Mouse (Mus musculus) intestine, embryonic 16.5 days (tissue): ENCODE measurements around the gene Etv6. TPM values are rescaled to one million over a fixed set of nuclear protein-coding genes. Genes with fewer than 3 reads are reported as not detected.

Source experiments
- ATAC-seq: fragments of 200-750 bp; cut with Nextera tagmentation; 2 replicates; pipeline ENCODE4 v1.8.0; 2017; ENCODE audit warnings: moderate TSS enrichment, moderate library complexity
- H3K27ac ChIP-seq: fragments of 300-500 bp; sonication (generic); 2 replicates; pipeline ENCODE4 v1.5.1; 2014; ENCODE audit warnings: mild to moderate bottlenecking, low read length
- H3K27me3 ChIP-seq: fragments of 300-500 bp; sonication (generic); replicated peaks from 2 replicates; pipeline ENCODE4 v1.6.1; 2014; ENCODE audit warnings: low read length, control low read depth, mixed read lengths; ENCODE audit not compliant: control insufficient read depth, insufficient read depth
- H3K36me3 ChIP-seq: fragments of 300-500 bp; sonication (generic); 2 replicates; pipeline ENCODE4 v1.6.1; 2014; ENCODE audit warnings: low read length, control low read depth; ENCODE audit not compliant: control insufficient read depth, insufficient read depth
- H3K4me1 ChIP-seq: fragments of 300-500 bp; sonication (generic); 2 replicates; pipeline ENCODE4 v1.6.1; 2014; ENCODE audit warnings: low read length, control low read depth, mixed read lengths; ENCODE audit not compliant: control insufficient read depth, insufficient read depth
- H3K4me2 ChIP-seq: fragments of 300-500 bp; sonication (generic); 2 replicates; pipeline ENCODE4 v1.6.1; 2014; ENCODE audit warnings: low read depth, low read length, control low read depth
- H3K4me3 ChIP-seq: fragments of 300-500 bp; sonication (generic); 2 replicates; pipeline ENCODE4 v1.5.1; 2014; ENCODE audit warnings: mild to moderate bottlenecking, low read length
- H3K9ac ChIP-seq: fragments of 300-500 bp; sonication (generic); 2 replicates; pipeline ENCODE4 v1.6.1; 2014; ENCODE audit warnings: low read depth, low read length
- H3K9me3 ChIP-seq: fragments of 300-500 bp; sonication (generic); 2 replicates; pipeline ENCODE4 v1.6.1; 2016; ENCODE audit warnings: low read length, control low read depth; ENCODE audit not compliant: control insufficient read depth
- WGBS: fragments of 180-500 bp; shearing (Covaris S2); extraction: QIAGEN DNeasy Blood & Tissue Kit; methylation state at CpG from one replicate; pipeline ENCODE4 v1.1.7; 2014; 5-methylcytosine and 5-hydroxymethylcytosine counted together
- polyA plus RNA-seq: library from polyadenylated mRNA; unstranded; fragments of >200 nt; fragmentation: Nextera tagmentation; extraction: Ambion mirVana; gene quantifications from 2 replicates; pipeline ENCODE4 v1.2.1, GENCODE M21; 2015

The Etv6 gene
- polyA plus RNA-seq, 1 experiment from 2014 or later: 10.4 TPM

DNA sequence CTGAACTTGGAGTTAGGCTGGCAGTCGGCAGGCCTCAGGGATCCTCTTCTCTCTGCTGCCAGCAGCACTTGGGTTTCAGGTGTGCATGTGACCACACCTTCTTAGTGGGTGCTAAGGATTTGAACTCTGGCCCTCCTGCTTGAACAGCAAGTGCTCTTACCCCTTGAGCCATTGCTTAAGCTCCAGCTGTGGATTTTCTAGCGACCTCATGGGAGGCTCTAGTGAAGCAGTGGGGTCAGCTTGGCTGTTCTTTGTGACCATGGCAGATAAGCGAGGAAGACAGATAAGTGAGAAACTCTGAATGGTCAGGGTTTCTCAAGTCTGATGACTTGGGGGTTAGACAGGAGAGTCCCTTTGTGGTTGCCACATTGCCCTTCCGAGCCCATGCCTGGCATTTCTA lies 55.4 kb downstream of the Etv6 start:
- WGBS: 82% methylated on average over 4 of the region's 4 CpGs
- H3K27ac ChIP-seq: peak overlapping the region; percentile 28; the same call in 1 of the 2 replicates
- ATAC-seq: no peak; the same call in 1 of the 2 replicates

DNA sequence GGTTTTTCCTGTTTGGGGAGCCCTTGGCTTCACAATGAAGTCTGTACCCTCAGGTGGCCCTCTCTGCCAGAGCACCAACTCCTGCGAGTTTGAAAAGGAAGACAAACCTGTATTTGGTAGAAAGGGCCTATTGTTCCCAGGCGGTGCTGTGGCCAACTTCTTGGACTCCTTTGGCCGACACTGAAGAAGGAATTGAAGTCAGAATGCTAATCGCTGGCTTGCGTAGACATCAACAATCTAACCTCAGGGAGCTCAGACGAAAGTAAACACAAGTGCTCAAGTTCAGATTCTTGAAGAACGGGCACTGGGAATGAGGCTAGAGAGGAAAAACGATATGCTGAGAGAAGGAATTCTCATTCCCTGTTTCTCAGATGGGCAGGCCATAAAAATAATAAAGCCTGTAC lies 55.9 kb downstream of the Etv6 start:
- Histone ChIP-seq H3K27ac (peak overlapping the region; percentile 28; the same call in 1 of the 2 replicates), H3K4me2 (no peak overlapping the region), H3K4me3 (no peak overlapping the region), H3K9ac (no peak overlapping the region), H3K36me3 (peaks cover 7% of the 10 kb centered on the region; the same call in 1 of the 2 replicates), H3K4me1 (peaks cover 23% of the 10 kb centered on the region), H3K27me3 (no peaks in the 10 kb centered on the region), H3K9me3 (no peaks in the 10 kb centered on the region)
- 48% methylated on average over 8 of the region's 8 CpGs for WGBS
- ATAC-seq: no peak

More for the DNA sequence above, 55.4 kb downstream of the Etv6 start:
- H3K36me3 ChIP-seq: peaks cover 7% of the 10 kb centered on the region; the same call in 1 of the 2 replicates
- H3K9me3 ChIP-seq: no peaks in the 10 kb centered on the region
- peaks cover 23% of the 10 kb centered on the region for H3K4me1 ChIP-seq
- no peak overlapping the region for H3K4me3 ChIP-seq
- H3K27me3 ChIP-seq: no peaks in the 10 kb centered on the region
- no peak overlapping the region for H3K9ac ChIP-seq
- H3K4me2 ChIP-seq: no peak overlapping the region

DNA sequence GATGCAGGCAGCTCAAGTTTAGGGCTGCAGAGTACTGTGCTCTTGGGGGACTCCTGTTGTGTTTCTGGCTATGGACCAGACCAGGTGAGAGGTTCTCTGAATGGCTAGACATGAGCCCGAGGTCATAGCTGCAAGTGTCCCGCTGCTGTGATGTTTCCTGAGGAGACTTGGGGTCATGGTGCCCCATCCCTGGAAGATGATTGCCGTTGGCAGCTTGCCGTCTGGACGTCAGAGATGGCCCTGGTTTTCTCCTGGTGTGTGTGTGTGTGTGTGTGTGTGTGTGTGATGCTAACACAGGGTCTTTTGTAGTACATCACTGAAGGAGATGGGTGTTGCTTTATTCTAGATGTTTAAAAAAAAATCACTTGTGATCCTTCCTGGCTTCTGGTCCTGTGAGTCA lies 58.6 kb downstream of the Etv6 start:
- H3K4me1 ChIP-seq: peaks cover 23% of the 10 kb centered on the region
- H3K4me2 ChIP-seq: no peak overlapping the region
- no peak overlapping the region for H3K4me3 ChIP-seq
- no peak overlapping the region for H3K27ac ChIP-seq
- no peak for ATAC-seq
- H3K9me3 ChIP-seq: no peaks in the 10 kb centered on the region
- WGBS: 89% methylated on average over 5 of the region's 5 CpGs
- H3K9ac ChIP-seq: no peak overlapping the region
- H3K27me3 ChIP-seq: no peaks in the 10 kb centered on the region
- peaks cover 7% of the 10 kb centered on the region; the same call in 1 of the 2 replicates for H3K36me3 ChIP-seq

DNA sequence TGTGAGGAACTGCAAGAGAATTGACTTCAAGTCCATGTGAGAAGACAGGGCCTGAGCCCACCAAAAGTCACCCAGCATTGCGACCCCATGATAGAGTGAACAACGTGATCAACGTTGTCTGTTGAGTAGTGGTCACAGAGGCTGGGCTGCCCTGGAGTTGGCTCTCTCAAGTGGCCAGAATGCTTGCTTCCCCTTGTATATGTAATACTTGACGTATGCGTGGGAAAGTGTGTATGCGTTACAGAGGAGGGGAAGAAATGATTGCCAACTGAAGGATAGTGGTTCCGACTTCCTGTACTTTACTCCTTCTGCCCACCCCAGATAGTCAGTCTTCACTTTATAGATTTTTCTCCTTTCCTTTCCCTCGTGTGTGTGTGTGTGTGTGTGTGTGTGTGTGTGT lies 59.1 kb downstream of the Etv6 start:
- no peak overlapping the region for H3K4me3 ChIP-seq
- no peak for ATAC-seq
- H3K9ac ChIP-seq: no peak overlapping the region
- no peak overlapping the region for H3K4me2 ChIP-seq
- 90% methylated on average over 8 of the region's 8 CpGs for WGBS
- no peaks in the 10 kb centered on the region for H3K27me3 ChIP-seq
- no peaks in the 10 kb centered on the region for H3K9me3 ChIP-seq
- H3K36me3 ChIP-seq: peaks cover 7% of the 10 kb centered on the region; the same call in 1 of the 2 replicates
- H3K27ac ChIP-seq: no peak overlapping the region
- H3K4me1 ChIP-seq: peaks cover 17% of the 10 kb centered on the region

DNA sequence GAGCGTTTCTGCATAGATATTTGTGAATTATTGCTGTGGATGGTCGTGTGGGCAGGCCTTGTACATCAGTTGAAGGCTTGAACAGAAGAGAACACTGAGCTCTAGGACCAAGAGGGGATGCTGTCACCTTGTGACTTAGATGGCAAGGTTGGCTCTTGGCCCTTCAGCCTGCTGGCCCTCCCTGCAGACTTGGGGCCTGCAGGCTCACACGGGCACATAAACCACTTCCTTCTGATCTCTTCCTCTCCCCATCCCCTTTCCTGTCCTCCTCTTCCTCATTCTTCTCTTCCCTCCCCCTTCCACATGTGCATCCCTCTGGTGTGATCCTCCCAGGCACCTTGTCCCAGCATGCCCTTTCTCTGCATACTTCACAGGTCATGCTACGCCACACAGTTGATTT lies 60.1 kb downstream of the Etv6 start:
- no peaks in the 10 kb centered on the region for H3K9me3 ChIP-seq
- WGBS: 66% methylated on average over 4 of the region's 4 CpGs

DNA sequence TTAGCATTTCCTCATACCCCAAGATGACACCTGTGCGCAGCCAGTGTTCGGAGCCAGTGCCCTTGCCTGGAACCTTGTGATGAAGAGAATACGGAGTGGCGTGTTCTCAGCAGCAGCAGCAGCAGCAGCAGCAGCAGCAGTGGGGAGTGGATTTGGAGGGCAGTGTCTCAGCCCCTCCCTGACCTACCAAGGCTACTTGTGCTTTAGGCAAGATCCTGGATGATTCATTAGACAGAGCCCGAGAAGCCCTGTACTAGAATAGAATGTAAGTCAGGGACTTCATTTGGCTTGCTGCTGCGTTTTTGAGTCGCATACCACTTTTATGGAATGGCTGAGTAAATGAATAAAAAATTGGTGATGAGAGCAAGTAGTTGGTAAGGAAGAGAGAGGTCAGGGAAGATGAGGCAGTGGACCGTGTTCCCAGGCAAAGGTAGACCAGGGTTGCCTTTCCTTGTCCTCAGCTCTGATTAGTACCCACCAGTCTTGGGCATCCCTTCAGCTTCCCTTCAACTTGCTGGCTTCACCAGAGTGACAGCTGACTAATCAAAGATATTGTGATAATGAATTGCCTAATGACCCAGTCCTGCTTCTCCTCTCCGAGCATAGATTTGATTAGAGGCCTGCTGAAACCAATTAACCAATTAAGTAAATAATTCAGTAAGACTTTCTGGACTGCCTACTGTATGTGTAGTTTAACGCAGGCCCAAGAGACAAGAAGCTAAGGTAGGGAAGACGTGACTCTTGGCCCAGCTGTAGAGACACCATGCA lies 64.7 kb downstream of the Etv6 start:
- ATAC-seq: no peak
- Histone ChIP-seq H3K9ac (no peak overlapping the region), H3K4me2 (no peak overlapping the region), H3K9me3 (no peaks in the 10 kb centered on the region), H3K36me3 (0 out of 2 replicates have a peak, but pooled peaks cover 2% of the 10 kb centered on the region), H3K27me3 (no peaks in the 10 kb centered on the region), H3K27ac (no peak overlapping the region), H3K4me3 (no peak overlapping the region), H3K4me1 (peaks cover 13% of the 10 kb centered on the region)
- 88% methylated on average over 11 of the region's 11 CpGs for WGBS

More for the DNA sequence above, 60.1 kb downstream of the Etv6 start:
- Histone ChIP-seq H3K4me2 (no peak overlapping the region), H3K9ac (no peak overlapping the region), H3K27ac (no peak overlapping the region), H3K36me3 (peaks cover 7% of the 10 kb centered on the region; the same call in 1 of the 2 replicates), H3K4me1 (peaks cover 9% of the 10 kb centered on the region; the same call in 1 of the 2 replicates), H3K27me3 (no peaks in the 10 kb centered on the region), H3K4me3 (no peak overlapping the region)
- no peak for ATAC-seq

DNA sequence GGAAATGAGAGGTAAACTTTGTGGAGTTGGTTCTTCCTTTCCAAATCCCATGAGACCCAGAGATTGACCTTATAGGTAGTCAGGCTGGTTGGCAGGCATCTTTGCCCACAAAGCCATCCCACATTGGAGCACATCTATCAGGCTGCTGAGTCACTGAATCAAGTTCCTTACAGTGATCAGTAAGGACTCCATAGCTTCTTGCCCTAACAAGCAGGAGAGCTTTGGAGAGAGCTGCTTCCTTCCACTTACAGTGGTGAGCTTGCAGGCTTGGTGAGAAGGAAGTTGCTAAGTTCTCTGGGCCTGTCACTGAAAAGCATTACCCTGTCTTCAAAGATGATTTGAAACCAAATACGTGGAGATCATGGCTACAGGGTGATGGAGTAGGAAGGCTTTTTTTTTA lies 66.9 kb downstream of the Etv6 start:
- no peak overlapping the region for H3K9ac ChIP-seq
- peaks cover 26% of the 10 kb centered on the region for H3K4me1 ChIP-seq
- WGBS: 83% methylated on average over 1 of the region's 1 CpGs
- H3K27me3 ChIP-seq: no peaks in the 10 kb centered on the region
- H3K9me3 ChIP-seq: no peaks in the 10 kb centered on the region
- H3K36me3 ChIP-seq: no peaks in the 10 kb centered on the region
- no peak for ATAC-seq
- no peak overlapping the region for H3K27ac ChIP-seq
- no peak overlapping the region for H3K4me3 ChIP-seq
- no peak overlapping the region for H3K4me2 ChIP-seq

DNA sequence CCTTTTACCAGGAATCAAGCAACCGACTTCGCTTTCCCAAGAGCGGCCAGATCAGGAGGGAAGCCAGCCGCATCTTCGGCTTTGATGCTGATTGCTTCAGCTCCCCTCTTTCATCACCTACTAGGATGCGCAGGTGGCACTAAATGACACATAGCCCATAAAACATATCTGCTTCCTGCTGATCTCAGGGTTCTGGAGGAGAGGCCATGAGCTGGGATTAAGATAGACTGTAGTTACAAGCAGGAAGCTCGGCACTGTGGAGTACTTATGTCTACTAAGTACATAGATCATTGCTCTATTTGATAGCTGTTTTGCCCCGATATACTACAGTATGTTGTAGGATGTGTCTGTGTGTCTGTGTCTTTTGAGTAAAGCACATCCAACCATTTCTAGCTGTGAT lies 68.0 kb downstream of the Etv6 start:
- H3K36me3 ChIP-seq: no peaks in the 10 kb centered on the region
- H3K4me2 ChIP-seq: no peak overlapping the region
- no peak overlapping the region for H3K27ac ChIP-seq
- peak; percentile 71 for ATAC-seq
- H3K4me1 ChIP-seq: peaks cover 26% of the 10 kb centered on the region
- H3K27me3 ChIP-seq: no peaks in the 10 kb centered on the region
- H3K9me3 ChIP-seq: no peaks in the 10 kb centered on the region
- H3K9ac ChIP-seq: no peak overlapping the region
- no peak overlapping the region for H3K4me3 ChIP-seq
- 81% methylated on average over 8 of the region's 8 CpGs for WGBS

DNA sequence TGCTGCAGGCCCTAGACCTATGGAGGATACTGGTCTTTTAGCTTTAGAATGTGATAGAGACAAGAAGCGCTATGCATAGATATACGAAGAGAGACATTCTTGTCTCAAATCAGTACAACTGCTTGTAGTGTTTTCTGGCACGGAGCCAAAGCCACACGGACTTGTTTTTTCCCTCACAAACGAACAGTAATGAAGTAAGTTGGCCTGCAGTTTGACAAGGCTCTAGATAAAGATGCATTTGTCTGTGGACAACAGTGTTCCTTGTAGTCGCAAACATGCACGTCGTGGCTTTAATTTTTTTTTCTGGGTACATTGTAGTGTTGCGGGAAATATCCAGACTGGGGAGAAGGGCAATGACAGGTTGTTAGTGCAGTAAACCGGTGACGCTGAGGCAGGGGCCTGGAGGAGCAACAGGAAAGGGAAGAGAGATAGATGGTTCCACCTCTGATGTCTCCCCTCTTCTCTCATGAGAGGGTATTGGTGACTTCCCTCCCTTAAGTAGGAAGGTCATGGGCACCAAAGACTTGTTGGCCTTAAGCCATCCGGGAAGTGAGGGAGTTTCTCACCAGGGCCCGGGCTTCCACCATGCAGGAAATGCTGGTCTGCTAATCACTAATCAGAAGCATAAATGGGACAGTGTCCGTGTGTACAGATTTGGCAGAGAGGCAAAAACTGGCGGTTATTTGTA lies 70.2 kb downstream of the Etv6 start:
- ATAC-seq: peak; percentile 26; the same call in 1 of the 2 replicates
- Histone ChIP-seq H3K27ac (peak overlapping the region; percentile 21; the same call in 1 of the 2 replicates), H3K9me3 (0 out of 2 replicates have a peak, but pooled peaks cover 3% of the 10 kb centered on the region), H3K4me2 (no peak overlapping the region), H3K27me3 (no peaks in the 10 kb centered on the region), H3K9ac (no peak overlapping the region), H3K4me3 (no peak overlapping the region), H3K4me1 (peaks cover 26% of the 10 kb centered on the region), H3K36me3 (peaks cover 7% of the 10 kb centered on the region; the same call in 1 of the 2 replicates)
- WGBS: 43% methylated on average over 15 of the region's 15 CpGs
